ENCODE assay signal across 8 mouse cellular contexts in genomic region chr17:46673850-46674529, GRCm38 (mm10). TPM values are rescaled to one million over a fixed set of nuclear protein-coding genes. Genes with fewer than 3 reads are reported as not detected.
DNase-seq lines count a peak whose midpoint lies in the region; ATAC-seq and TF ChIP-seq lines count a peak whose summit lies in the region.

Rrp36 (minus strand) TSS chr17:46674352.

- peak within 1 kb of the TSS; percentile 35 for H3K27ac ChIP-seq in CH12.LX (ENCODE audit: insufficient read depth, low read depth)
- H3K27ac ChIP-seq in forebrain, embryonic 11.5 days (ENCODE audit: low read depth, low read length), result peak within 1 kb of the TSS; percentile 57
- H3K27ac ChIP-seq in heart, embryonic 16.5 days (ENCODE audit: low read length), result peak within 1 kb of the TSS; percentile 89
- H3K27ac ChIP-seq in liver, embryonic 15.5 days (replicated peaks), result peak within 1 kb of the TSS; percentile 84
- 0 out of 2 replicates have a peak within 1 kb of the TSS, but pooled peaks have one; percentile 27 for H3K27ac ChIP-seq in neural tube, embryonic 12.5 days

- H3K4me2 ChIP-seq in CH12.LX (ENCODE audit: insufficient read depth, low read depth, poor library complexity, severe bottlenecking), result peak within 1 kb of the TSS; percentile 90
- peak within 1 kb of the TSS; percentile 73 for H3K4me2 ChIP-seq in forebrain, embryonic 11.5 days (ENCODE audit: low read depth, low read length, severe bottlenecking)
- peak within 1 kb of the TSS; percentile 93 for H3K4me2 ChIP-seq in heart, embryonic 16.5 days (ENCODE audit: low read depth, low read length)
- H3K4me2 ChIP-seq in liver, embryonic 15.5 days, result peak within 1 kb of the TSS; percentile 83
- H3K4me2 ChIP-seq in neural tube, embryonic 12.5 days (replicated peaks), result peak within 1 kb of the TSS; percentile 88

- H3K9me3 ChIP-seq in CH12.LX (replicated peaks; ENCODE audit: low read length), result peaks cover 7% of the 10 kb centered on the region
- no peaks in the 10 kb centered on the region for H3K9me3 ChIP-seq in forebrain, embryonic 11.5 days (ENCODE audit: control insufficient read depth, low read length)
- no peaks in the 10 kb centered on the region for H3K9me3 ChIP-seq in heart, embryonic 16.5 days (replicated peaks; ENCODE audit: control insufficient read depth, low read length)
- no peaks in the 10 kb centered on the region for H3K9me3 ChIP-seq in liver, embryonic 15.5 days (replicated peaks)
- no peaks in the 10 kb centered on the region for H3K9me3 ChIP-seq in neural tube, embryonic 12.5 days

- peaks cover 13 to 37% of the 10 kb centered on the region in 2 experiments for H3K4me1 ChIP-seq in CH12.LX (ENCODE audit: control insufficient read depth in 1 of 2, insufficient read depth in 2 of 2)
- H3K4me1 ChIP-seq in forebrain, embryonic 11.5 days (replicated peaks; ENCODE audit: control insufficient read depth, insufficient read depth, low read length), result peaks cover 6% of the 10 kb centered on the region
- H3K4me1 ChIP-seq in heart, embryonic 16.5 days (ENCODE audit: control insufficient read depth, insufficient read depth, low read length), result peaks cover 28% of the 10 kb centered on the region
- H3K4me1 ChIP-seq in liver, embryonic 15.5 days (replicated peaks), result peaks cover 47% of the 10 kb centered on the region
- peaks cover 21% of the 10 kb centered on the region for H3K4me1 ChIP-seq in neural tube, embryonic 12.5 days

- no peak for TF ChIP-seq RAD21 in CH12.LX (IDR thresholded peaks at IDR 0.05; ENCODE audit: low read depth, low read length)

- in situ Hi-C loops in CH12.LX (cut with MboI; ENCODE audit: low pct_ligation_motif_present, low pct_unique_long_range_greater_than_20kb, low sequenced_read_pairs), result no loop called here

- peak within 1 kb of the TSS; percentile 45 for H3K9ac ChIP-seq in CH12.LX (ENCODE audit: insufficient read depth, low read depth)
- peak within 1 kb of the TSS; percentile 78 for H3K9ac ChIP-seq in forebrain, embryonic 11.5 days (ENCODE audit: low read length)
- H3K9ac ChIP-seq in heart, embryonic 16.5 days (ENCODE audit: low read length), result peak within 1 kb of the TSS; percentile 87
- H3K9ac ChIP-seq in liver, embryonic 15.5 days, result peak within 1 kb of the TSS; percentile 81
- H3K9ac ChIP-seq in neural tube, embryonic 12.5 days, result peak within 1 kb of the TSS; percentile 68

- TF ChIP-seq EP300 in CH12.LX (IDR thresholded peaks at IDR 0.05; ENCODE audit: low read length), result no peak

- 1% methylated on average over 43 of the region's 43 CpGs for WGBS in forebrain, embryonic 11.5 days
- under 1% methylated on average over 43 of the region's 43 CpGs for WGBS in heart, embryonic 16.5 days
- under 1% methylated on average over 43 of the region's 43 CpGs for WGBS in liver, embryonic 15.5 days (ENCODE audit: insufficient replicate concordance)
- WGBS in neural tube, embryonic 12.5 days, result 1% methylated on average over 43 of the region's 43 CpGs

- DNase-seq in CH12.LX (ENCODE audit: extremely low read depth), result peak; percentile 94
- DNase-seq in c-Kit-positive CD71-positive TER-119-negative erythroid progenitor cells, embryonic 14.5 days (ENCODE audit: low read depth), result peak; percentile 88
- DNase-seq in forebrain, embryonic 11.5 days (ENCODE audit: low spot score), result peak; percentile 93
- peak; percentile 95 to 96 for DNase-seq in kidney, postnatal 36 days
- peak; percentile 88 for DNase-seq in telencephalon, adult 2 months (ENCODE audit: low read depth, low spot score)

- TF ChIP-seq POLR2A in CH12.LX (IDR thresholded peaks at IDR 0.05; ENCODE audit: low read depth, low read length), result peak; percentile 90

- dilution Hi-C loops in CH12.LX (cut with MboI; ENCODE audit: extremely low pct_ligation_motif_present, extremely low pct_unique_long_range_greater_than_20kb, low sequenced_read_pairs), result no loop called here

- H3K79me2 ChIP-seq in CH12.LX (replicated peaks; ENCODE audit: control insufficient read depth, extremely low read depth, insufficient read depth, poor library complexity, severe bottlenecking), result peaks cover 31% of the 10 kb centered on the region

- peak; percentile 89 for ATAC-seq in forebrain, embryonic 11.5 days (replicated peaks; ENCODE audit: low FRiP score)
- peak; percentile 88 for ATAC-seq in heart, embryonic 16.5 days (replicated peaks; ENCODE audit: extremely low read depth, insufficient read depth, low FRiP score)
- ATAC-seq in liver, embryonic 15.5 days (ENCODE audit: insufficient read depth), result peak; percentile 91
- ATAC-seq in neural tube, embryonic 12.5 days (ENCODE audit: low FRiP score, low read depth), result peak; percentile 87

- H3K4me3 ChIP-seq in CH12.LX (replicated peaks in 1 of 3; ENCODE audit: low read depth in 2 of 3, low read length in 2 of 3, poor library complexity in 1 of 3), result peak within 1 kb of the TSS; percentile 64 to 94 (median 81)
- H3K4me3 ChIP-seq in forebrain, embryonic 11.5 days (ENCODE audit: low read depth, low read length), result peak within 1 kb of the TSS; percentile 80
- H3K4me3 ChIP-seq in heart, embryonic 16.5 days (ENCODE audit: low read length), result peak within 1 kb of the TSS; percentile 98
- H3K4me3 ChIP-seq in liver, embryonic 15.5 days (replicated peaks), result peak within 1 kb of the TSS; percentile 75
- peak within 1 kb of the TSS; percentile 79 for H3K4me3 ChIP-seq in neural tube, embryonic 12.5 days

- no peaks in the 10 kb centered on the region for H3K27me3 ChIP-seq in CH12.LX (replicated peaks)
- no peaks in the 10 kb centered on the region for H3K27me3 ChIP-seq in forebrain, embryonic 11.5 days (ENCODE audit: control insufficient read depth, insufficient read depth, low read length)
- no peaks in the 10 kb centered on the region for H3K27me3 ChIP-seq in heart, embryonic 16.5 days (ENCODE audit: control insufficient read depth, insufficient read depth, low read length)
- no peaks in the 10 kb centered on the region for H3K27me3 ChIP-seq in liver, embryonic 15.5 days
- H3K27me3 ChIP-seq in neural tube, embryonic 12.5 days (replicated peaks), result no peaks in the 10 kb centered on the region

- no peak for TF ChIP-seq CTCF in CH12.LX (conservative IDR thresholded peaks at IDR 0.05 in 1 of 2, IDR thresholded peaks at IDR 0.05 in 1 of 2; ENCODE audit: low read depth in 2 of 2, low read length in 2 of 2)

- H3K36me3 ChIP-seq in CH12.LX (replicated peaks in 1 of 2; ENCODE audit: control insufficient read depth in 1 of 2, insufficient read depth in 1 of 2, low read length in 1 of 2), result peaks cover 66 to 82% of the 10 kb centered on the region in 2 experiments
- H3K36me3 ChIP-seq in forebrain, embryonic 11.5 days (ENCODE audit: control insufficient read depth, insufficient read depth, low read length), result peaks cover 13% of the 10 kb centered on the region
- H3K36me3 ChIP-seq in heart, embryonic 16.5 days (ENCODE audit: control insufficient read depth, insufficient read depth), result peaks cover 39% of the 10 kb centered on the region
- peaks cover 62% of the 10 kb centered on the region for H3K36me3 ChIP-seq in liver, embryonic 15.5 days (replicated peaks)
- peaks cover 63% of the 10 kb centered on the region for H3K36me3 ChIP-seq in neural tube, embryonic 12.5 days

TF ChIP-seq in CH12.LX, 34 proteins besides CTCF, POLR2A, EP300 and RAD21:
- TF ChIP-seq TBP (conservative IDR thresholded peaks at IDR 0.05; ENCODE audit: low read depth, low read length) (0 out of 2 replicates have a peak, but pooled peaks have one; percentile 17), KAT2A (IDR thresholded peaks at IDR 0.05; ENCODE audit: insufficient replicate concordance, low read length) (no peak; the same call in 1 of the 2 replicates), ELF1 (IDR thresholded peaks at IDR 0.05; ENCODE audit: low read depth, low read length) (peak; percentile 97), SIN3A (IDR thresholded peaks at IDR 0.05; ENCODE audit: low read length) (peak; percentile 90), CHD2 (IDR thresholded peaks at IDR 0.05; ENCODE audit: low read length) (no peak), CHD1 (IDR thresholded peaks at IDR 0.05; ENCODE audit: low read depth, low read length) (no peak), MAZ (IDR thresholded peaks at IDR 0.05; ENCODE audit: low read depth, low read length) (no peak), MAX (IDR thresholded peaks at IDR 0.05; ENCODE audit: low read length) (no peak; the same call in 1 of the 2 replicates), MAFK (IDR thresholded peaks at IDR 0.05; ENCODE audit: insufficient replicate concordance, low read length) (no peak), MYC (IDR thresholded peaks at IDR 0.05; ENCODE audit: low read depth, low read length) (no peak), NRF1 (IDR thresholded peaks at IDR 0.05; ENCODE audit: low read depth, low read length) (no peak), ZKSCAN1 (IDR thresholded peaks at IDR 0.05; ENCODE audit: borderline replicate concordance, low read depth, low read length) (no peak), POLR2AphosphoS2 (IDR thresholded peaks at IDR 0.05; ENCODE audit: low read depth, low read length) (peak; percentile 97), MXI1 (IDR thresholded peaks at IDR 0.05; ENCODE audit: low read depth, low read length) (peak; percentile 95), JUN (IDR thresholded peaks at IDR 0.05; ENCODE audit: insufficient read depth, low read depth, low read length) (no peak), HCFC1 (IDR thresholded peaks at IDR 0.05; ENCODE audit: low read depth, low read length) (peak; percentile 84), ZMIZ1 (IDR thresholded peaks at IDR 0.05; ENCODE audit: low read depth, low read length) (peak; percentile 71; the same call in 1 of the 2 replicates), NELFE (IDR thresholded peaks at IDR 0.05; ENCODE audit: low read depth, low read length) (peak; percentile 47)

RNA-seq across cellular contexts. Expression of gene Rrp36, which starts in this region (rescaled TPM):
- total RNA-seq in CH12.LX (2012; rRNA removed) (46.1 and 55.0 TPM in 2 replicates), CH12.LX (2014; rRNA removed) (53.6 and 55.2 TPM in 2 replicates)
- 38.1 and 49.3 TPM in 2 replicates for polyA plus RNA-seq in CH12.LX (2012; ENCODE audit: insufficient read length, low read depth)
- polyA plus RNA-seq in forebrain, embryonic 11.5 days (2014; fragmentation: Nextera tagmentation; extraction: Ambion mirVana), result 61.0 and 64.1 TPM in 2 replicates
- 39.0 and 39.7 TPM in 2 replicates for polyA plus RNA-seq in heart, embryonic 16.5 days (2015; fragmentation: Nextera tagmentation; extraction: Ambion mirVana)
- polyA plus RNA-seq in liver, embryonic 15.5 days (2015; fragmentation: Nextera tagmentation; extraction: Ambion mirVana), result 21.5 and 22.6 TPM in 2 replicates
- polyA plus RNA-seq in neural tube, embryonic 12.5 days (2016; fragmentation: Nextera tagmentation; extraction: Ambion mirVana), result 52.1 and 54.1 TPM in 2 replicates

Comparison
In these comparisons a context has a peak if more than half of its experiments do, and no peak if none do; other contexts are left out.
1. Peak in every context shown above with its lines: DNase-seq, ATAC-seq, H3K4me3 ChIP-seq and H3K27ac ChIP-seq.
2. H3K27ac ChIP-seq: peak in every context shown above with its lines; median percentile 89 in heart, embryonic 16.5 days; 84 in liver, embryonic 15.5 days; 57 in forebrain, embryonic 11.5 days; 35 in CH12.LX; 27 in neural tube, embryonic 12.5 days.